Mouse (Mus musculus) small intestine, adult 2 months (tissue): ENCODE data around the gene Cdk5rap2.

ENCODE experiments used
- CTCF ChIP-seq: fragments of 200-500 bp; IDR thresholded peaks from 2 replicates; pipeline ENCODE4 v1.5.1; 2012; ENCODE audit warnings: low read depth, mild to moderate bottlenecking, control low read depth, inconsistent platforms, low read length, moderate library complexity, mixed read lengths; ENCODE audit not compliant: insufficient replicate concordance, insufficient read length; ENCODE audit errors: extremely low read depth
- POLR2A ChIP-seq: fragments of 200-500 bp; IDR thresholded peaks from 2 replicates; pipeline ENCODE4 v1.6.1; 2012; ENCODE audit warnings: low read depth, mild to moderate bottlenecking, control low read depth, inconsistent platforms, low read length, moderate library complexity

DNA sequence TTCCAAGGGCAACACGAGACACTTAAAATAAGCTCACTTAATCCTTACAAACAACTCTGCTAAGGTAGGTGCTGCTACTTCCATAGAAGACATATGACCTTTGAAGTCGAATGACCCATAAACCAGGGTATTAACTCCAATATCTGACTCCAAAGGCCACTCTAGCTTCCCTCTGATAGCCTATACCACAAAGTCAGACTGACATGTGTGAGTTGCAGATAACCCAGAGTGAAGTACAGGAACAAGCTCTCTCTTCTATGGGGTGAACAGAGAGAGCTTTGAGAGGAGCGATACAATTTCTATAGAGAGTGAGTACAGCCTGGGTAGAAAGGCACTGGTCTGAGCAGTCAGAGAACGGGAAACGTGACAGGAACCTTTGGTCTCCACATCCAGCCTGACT lies 148.9 kb downstream of the Cdk5rap2 start:
- TF ChIP-seq POLR2A, result no peak
- TF ChIP-seq CTCF, result no peak
